Mouse (Mus musculus): ENCODE data around the gene Dock4.

- TF ChIP-seq POLR2A (IDR thresholded peaks at IDR 0.05; ENCODE audit: low read depth, low read length) (no peak), ZC3H11A (IDR thresholded peaks at IDR 0.05; ENCODE audit: low read depth, low read length) (no peak), KAT2A (IDR thresholded peaks at IDR 0.05; ENCODE audit: insufficient replicate concordance, low read length) (no peak), GABPA (IDR thresholded peaks at IDR 0.05; ENCODE audit: insufficient replicate concordance, low read depth, low read length) (no peak), HCFC1 (IDR thresholded peaks at IDR 0.05; ENCODE audit: low read depth, low read length) (no peak), USF2 (conservative IDR thresholded peaks at IDR 0.05; ENCODE audit: low read depth, low read length) (no peak), SIN3A (IDR thresholded peaks at IDR 0.05; ENCODE audit: low read length) (no peak), CTCF (conservative IDR thresholded peaks at IDR 0.05 in 1 of 2, IDR thresholded peaks at IDR 0.05 in 1 of 2; ENCODE audit: low read depth in 2 of 2, low read length in 2 of 2) (no peak), EP300 (IDR thresholded peaks at IDR 0.05; ENCODE audit: low read length) (no peak)
Observed at GRCm38 (mm10) chr12:40508416-40508815, 62.7 kb downstream of the Dock4 start.

Data from CH12.LX (cell line).